Mouse (Mus musculus): ENCODE measurements at regions not wholly inside any gene's neighbourhood (a gene's known extent, or its start where the extent isn't known, plus 50 kb on each side); places are given as distances from the start of the nearest gene placed in this dataset.
A peak's percentile ranks its signal among the peaks of the same experiment; 100 is the strongest.

GRCm38 (mm10) chr13:51016956-51017703 lies 83.5 kb upstream of the Spin1 start:
- peak; percentile 65 for DNase-seq (ENCODE audit: low read depth, low spot score)

GRCm38 (mm10) chr13:51017727-51018321 lies 82.9 kb upstream of the Spin1 start:
- peak; percentile 56 for DNase-seq (ENCODE audit: low read depth, low spot score)

- DNase-seq (ENCODE audit: low read depth, low spot score), result no peak
These were observed 82.3 kb upstream of the Spin1 start for GRCm38 (mm10) chr13:51018366-51018765.

- peak; percentile 78 for DNase-seq (ENCODE audit: low read depth, low spot score)
These were observed 78.1 kb upstream of the Spin1 start for GRCm38 (mm10) chr13:51022401-51023250.

- peak; percentile 46 for DNase-seq (ENCODE audit: low read depth, low spot score)
These were observed 77.4 kb upstream of the Spin1 start for GRCm38 (mm10) chr13:51023271-51023670.

GRCm38 (mm10) chr13:51026311-51026918 lies 74.3 kb upstream of the Spin1 start:
- DNase-seq (ENCODE audit: low read depth, low spot score), result no peak

GRCm38 (mm10) chr13:51037850-51038450 lies 62.7 kb upstream of the Spin1 start:
- no peak for DNase-seq (ENCODE audit: low read depth, low spot score)

GRCm38 (mm10) chr13:51038955-51039354 lies 61.7 kb upstream of the Spin1 start:
- DNase-seq (ENCODE audit: low read depth, low spot score), result no peak

GRCm38 (mm10) chr13:51041121-51041520 lies 59.6 kb upstream of the Spin1 start:
- DNase-seq (ENCODE audit: low read depth, low spot score), result no peak

- no peak for DNase-seq (ENCODE audit: low read depth, low spot score)
These were observed 57.7 kb upstream of the Spin1 start for GRCm38 (mm10) chr13:51042881-51043402.
